Comparison of ENCODE assay signal across 23 mouse cellular contexts in the genomic region with DNA sequence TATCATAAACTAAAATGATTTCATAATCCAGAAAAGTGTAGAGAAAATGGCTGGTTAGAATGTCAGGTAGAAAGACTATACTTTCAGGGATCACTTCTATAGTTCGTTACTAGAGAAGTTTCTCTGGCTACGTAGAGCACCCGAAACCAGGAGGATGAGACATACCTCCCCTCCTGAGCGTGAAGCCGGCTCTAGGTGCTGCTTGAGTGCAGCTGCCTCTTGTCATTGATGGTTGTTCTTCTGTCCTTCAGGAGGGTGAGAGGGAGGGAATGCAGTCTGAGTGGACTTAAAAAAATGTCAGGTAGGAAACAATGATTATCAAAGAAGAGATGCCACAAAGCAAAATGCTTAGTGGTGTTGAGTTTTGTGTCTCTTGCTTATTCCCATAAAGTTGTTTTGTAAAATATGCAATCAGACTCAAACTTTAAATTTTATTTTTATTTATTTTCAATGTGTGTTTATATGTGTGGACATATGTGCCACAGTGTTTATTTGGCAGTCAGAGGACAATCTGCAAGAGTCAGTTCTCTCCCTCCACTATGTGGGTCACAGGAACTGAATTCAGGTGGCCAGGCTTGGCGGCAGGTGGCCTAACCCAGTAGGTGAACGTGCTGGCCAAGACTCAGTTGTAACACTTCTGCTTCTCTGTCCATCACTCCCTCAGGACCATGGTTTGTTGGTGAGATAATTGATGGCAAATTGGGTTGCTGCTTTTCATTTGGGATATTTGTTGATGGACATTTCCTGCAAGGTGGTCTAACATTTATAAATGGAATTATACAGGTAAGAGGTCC. TPM values are rescaled to one million over a fixed set of nuclear protein-coding genes. Genes with fewer than 3 reads are reported as not detected.
DNase-seq lines count a peak whose midpoint lies in the region; ATAC-seq and TF ChIP-seq lines count a peak whose summit lies in the region.
"Had no signal": no experiment of that assay in that cellular context is flagged by ENCODE, and none has a peak within 500 bp of the region (broad histone marks: within the 10 kb centered on the region; RNA-seq: fewer than 3 reads in every experiment).

No protein-coding gene starts in this region.

- H3K27me3 ChIP-seq in cerebellum, adult 2 months (ENCODE audit: control insufficient read depth, insufficient read depth, low read length) = no peaks in the 10 kb centered on the region
- no peaks in the 10 kb centered on the region for H3K27me3 ChIP-seq in intestine, embryonic 16.5 days (replicated peaks; ENCODE audit: control insufficient read depth, insufficient read depth, low read length)
- H3K27me3 ChIP-seq: embryonic facial prominence, embryonic 13.5 days; forebrain, embryonic 12.5 days; hindbrain, embryonic 12.5 days had no signal

- 24% methylated on average over 7 of the region's 7 CpGs for WGBS in cerebellum, adult 2 months
- 86% methylated on average over 7 of the region's 7 CpGs for WGBS in intestine, embryonic 16.5 days

- no peak overlapping the region for H3K4me3 ChIP-seq in cerebellum, adult 2 months (replicated peaks; ENCODE audit: insufficient read depth, low read depth, low read length)
- H3K4me3 ChIP-seq in intestine, embryonic 16.5 days (ENCODE audit: low read length) = no peak overlapping the region
- H3K4me3 ChIP-seq: embryonic facial prominence, embryonic 13.5 days; forebrain, embryonic 12.5 days; gastrocnemius, adult 2 months; heart, embryonic 10.5 days; hindbrain, embryonic 12.5 days had no signal

- H3K4me1 ChIP-seq in cerebellum, adult 2 months (ENCODE audit: control insufficient read depth, insufficient read depth, low read length) = peaks cover 30% of the 10 kb centered on the region; the same call in 1 of the 2 replicates
- H3K4me1 ChIP-seq in intestine, embryonic 16.5 days (ENCODE audit: control insufficient read depth, insufficient read depth, low read length) = no peaks in the 10 kb centered on the region

- no peak overlapping the region for H3K4me2 ChIP-seq in intestine, embryonic 16.5 days (ENCODE audit: low read depth, low read length)
- H3K4me2 ChIP-seq: embryonic facial prominence, embryonic 13.5 days; forebrain, embryonic 12.5 days; hindbrain, embryonic 12.5 days had no signal

- TF ChIP-seq CTCF in cerebellum, adult 2 months (IDR thresholded peaks at IDR 0.05; ENCODE audit: borderline replicate concordance, insufficient read depth, low read depth, low read length) = no peak

- TF ChIP-seq POLR2A in cerebellum, adult 2 months (IDR thresholded peaks at IDR 0.05; ENCODE audit: borderline replicate concordance, insufficient read depth, low read length) = no peak

- no peak overlapping the region for H3K9ac ChIP-seq in intestine, embryonic 16.5 days (ENCODE audit: low read depth, low read length)
- H3K9ac ChIP-seq: embryonic facial prominence, embryonic 13.5 days; forebrain, embryonic 12.5 days; forebrain, postnatal 0 days; hindbrain, embryonic 12.5 days had no signal

- H3K36me3 ChIP-seq in intestine, embryonic 16.5 days (ENCODE audit: control insufficient read depth, insufficient read depth, low read length) = no peaks in the 10 kb centered on the region
- H3K36me3 ChIP-seq: embryonic facial prominence, embryonic 13.5 days; forebrain, embryonic 12.5 days; heart, embryonic 10.5 days; hindbrain, embryonic 12.5 days had no signal

- H3K9me3 ChIP-seq in intestine, embryonic 16.5 days (ENCODE audit: control insufficient read depth, low read length) = no peaks in the 10 kb centered on the region
- H3K9me3 ChIP-seq: embryonic facial prominence, embryonic 13.5 days; forebrain, embryonic 12.5 days; G1E; heart, embryonic 10.5 days; hindbrain, embryonic 12.5 days had no signal

- peak overlapping the region; percentile 92 for H3K27ac ChIP-seq in cerebellum, adult 2 months (ENCODE audit: insufficient read depth, low read length)
- no peak overlapping the region for H3K27ac ChIP-seq in intestine, embryonic 16.5 days (ENCODE audit: low read length)
- H3K27ac ChIP-seq: embryonic facial prominence, embryonic 13.5 days; forebrain, embryonic 12.5 days; gastrocnemius, adult 2 months; heart, embryonic 10.5 days; hindbrain, embryonic 12.5 days had no signal

- ATAC-seq in cerebellum, adult (ENCODE audit: insufficient number of reproducible peaks, low FRiP score, low TSS enrichment) = peak; percentile 82
- no peak for ATAC-seq in intestine, embryonic 16.5 days
- ATAC-seq: CD4-positive, CD25-positive, alpha-beta regulatory T cell, adult 4 months; forebrain, postnatal 0 days; hindbrain, embryonic 16.5 days had no signal

- DNase-seq in cerebellum, postnatal 4 days (ENCODE audit: low spot score in 2 of 2) = no peak
- DNase-seq in cerebellum, adult 2 months = peak; percentile 87 to 95
- DNase-seq in cerebellum, postnatal 10 days = peak; percentile 53 to 62
- no peak for DNase-seq in yolk sac, embryonic 10.5 days (ENCODE audit: low spot score)
- no peak for DNase-seq in urinary bladder, adult 18-20 months (ENCODE audit: low spot score in 2 of 2)
- DNase-seq: adrenal gland, adult 8-10 months; adrenal gland, postnatal 36 days; gastrocnemius, adult 2 months; gastrocnemius, postnatal 25 days; heart, postnatal 10 days; heart, postnatal 4 days; kidney, adult 18-20 months had no signal

RNA-seq across cellular contexts. Expression of a gene that starts 4.0 kb away (rescaled TPM):
- polyA plus RNA-seq in cerebellum, adult 2 months (2012; rRNA removed) = 155 and 179 TPM in 2 replicates
- 34.5 and 34.6 TPM in 2 replicates for polyA plus RNA-seq in intestine, embryonic 16.5 days (2015; fragmentation: Nextera tagmentation; extraction: Ambion mirVana)

RNA-seq across cellular contexts. Expression of a gene that starts 27.4 kb away (rescaled TPM):
- polyA plus RNA-seq in cerebellum, adult 2 months (2012; rRNA removed) = 68.0 and 73.6 TPM in 2 replicates
- polyA plus RNA-seq in intestine, embryonic 16.5 days (2015; fragmentation: Nextera tagmentation; extraction: Ambion mirVana) = 4.1 and 4.3 TPM in 2 replicates

RNA-seq across cellular contexts. Expression of a gene that starts 32.7 kb away (rescaled TPM):
- 0.38 and 0.51 TPM in 2 replicates for polyA plus RNA-seq in cerebellum, adult 2 months (2012; rRNA removed)
- polyA plus RNA-seq in intestine, embryonic 16.5 days (2015; fragmentation: Nextera tagmentation; extraction: Ambion mirVana) = 1.5 and 3.4 TPM in 2 replicates
- polyA plus RNA-seq: cortical plate, adult 2 months had no signal

RNA-seq across cellular contexts. Expression of a gene that starts 33.7 kb away (rescaled TPM):
- 24.2 and 32.4 TPM in 2 replicates for polyA plus RNA-seq in cerebellum, adult 2 months (2012; rRNA removed)
- polyA plus RNA-seq in intestine, embryonic 16.5 days (2015; fragmentation: Nextera tagmentation; extraction: Ambion mirVana) = 15.4 and 16.2 TPM in 2 replicates

Comparison
In these comparisons a context has a peak if more than half of its experiments do, and no peak if none do; other contexts are left out.
1. DNase-seq: peak in cerebellum, adult 2 months (2 of 2) and cerebellum, postnatal 10 days (2 of 2); none in cerebellum, postnatal 4 days (0 of 2), yolk sac, embryonic 10.5 days (single experiment) and urinary bladder, adult 18-20 months (0 of 2).
2. RNA of a gene that starts 27.4 kb away (polyA plus RNA-seq): 68.0 to 73.6 TPM in cerebellum, adult 2 months; 4.1 to 4.3 TPM in intestine, embryonic 16.5 days; every median in the first group is over 10 times any median in the second.